Mouse (Mus musculus) erythroid progenitor cell, adult 5-6 weeks (primary cell): Measurements from ENCODE around the gene Irgq. TPM values are rescaled to one million over a fixed set of nuclear protein-coding genes. Genes with fewer than 3 reads are reported as not detected.
"Not testable (repeated sequence)": the region's sequence is repeated elsewhere in the genome, so short reads cannot be mapped to it uniquely, and the experiment has no call there.

Source experiments
- ATAC-seq: replicated peaks from 2 replicates; pipeline ENCODE4 v1.8.0; 2016; ENCODE audit warnings: moderate number of reproducible peaks, mild to moderate bottlenecking, moderate TSS enrichment, inconsistent platforms; ENCODE audit not compliant: poor library complexity, low FRiP score, severe bottlenecking
- total RNA-seq, 2 experiments: library from RNA; stranded (forward) in 1 of 2; stranded (reverse) in 1 of 2; fragments of 150-400 nt in 1 of 2; fragments of 186-747, 209-891 nt in 1 of 2; gene quantifications; 2 replicates each; pipeline versions ENCODE4 v1.2.3 to v1.2.4; 2015 to 2017; ENCODE audit warnings: low replicate concordance in 2 of 2

Gene Irgq
- total RNA-seq, 2 experiments from 2014 or later, result 1.3 to 2.8 TPM

- ATAC-seq, result 0 out of 2 replicates have a peak, but pooled peaks have one; percentile 8
Observed at GRCm38 (mm10) chr7:24507726-24508114, 22.8 kb upstream of the Irgq start.

- no peak for ATAC-seq
Observed at GRCm38 (mm10) chr7:24512355-24512754, 18.1 kb upstream of the Irgq start, which contains the start of gene AC161166.1. Gene AC161166.1 (minus strand): TSS chr7:24512455.

DNA sequence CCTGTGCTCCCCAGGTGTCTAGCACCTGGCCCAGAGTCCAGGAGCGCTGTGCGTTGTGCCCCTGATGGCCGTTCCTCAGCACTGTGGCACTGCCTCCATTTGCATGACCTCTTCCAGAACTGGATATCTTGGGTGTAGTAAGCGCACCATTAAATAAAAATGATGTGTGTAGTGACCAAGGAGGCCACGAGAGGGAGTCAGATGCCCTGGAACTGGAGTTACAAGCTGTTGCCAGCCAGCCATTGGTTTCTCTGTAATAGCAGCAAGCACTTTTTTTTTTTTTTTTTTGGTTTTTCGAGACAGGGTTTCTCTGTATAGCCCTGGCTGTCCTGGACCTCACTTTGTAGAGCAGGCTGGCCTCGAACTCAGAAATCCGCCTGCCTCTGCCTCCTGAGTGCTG is 14.2 kb upstream of the Irgq start:
- ATAC-seq, result not testable (repeated sequence)

DNA sequence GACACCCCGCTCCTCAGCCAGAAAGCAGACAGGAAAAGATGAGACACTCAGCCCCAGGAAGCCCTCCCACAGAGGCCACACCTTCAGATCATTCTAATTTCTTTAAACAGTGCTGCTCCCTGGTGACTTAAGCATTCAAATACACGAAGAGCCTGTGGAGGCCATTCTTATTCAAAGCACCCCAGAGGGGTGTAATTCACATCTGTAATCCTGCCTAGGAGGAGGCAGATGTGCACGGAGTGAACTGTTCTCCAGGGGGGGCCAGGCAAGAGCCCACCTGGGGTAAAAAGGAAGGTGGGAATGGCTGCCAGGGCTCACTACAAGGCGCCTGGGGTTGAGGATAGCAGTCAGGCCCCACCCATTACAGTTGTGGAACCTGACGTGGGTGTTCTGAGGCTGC is 13.4 kb upstream of the Irgq start:
- ATAC-seq, result no peak

DNA sequence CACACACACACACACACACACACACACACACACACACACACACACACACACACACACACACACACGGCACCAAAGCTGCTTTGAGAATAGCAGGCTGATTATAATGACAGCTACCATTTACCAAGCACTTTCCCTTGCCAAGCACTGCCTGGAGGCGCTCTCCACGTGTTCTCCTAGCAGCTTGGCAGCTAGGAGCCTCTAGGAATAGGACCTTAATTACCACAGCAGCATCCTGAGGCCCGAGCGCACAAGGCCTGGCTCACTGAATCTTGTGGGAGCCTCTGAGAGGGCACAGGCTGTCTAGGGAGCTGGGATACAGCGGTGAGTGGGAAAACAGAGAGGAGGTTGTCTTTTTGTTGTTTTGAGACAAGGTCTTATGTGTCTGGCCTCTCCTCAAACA is 12.8 kb upstream of the Irgq start:
- no peak for ATAC-seq

- ATAC-seq, result no peak
Observed at GRCm38 (mm10) chr7:24519130-24519529, 11.4 kb upstream of the Irgq start.

- not testable (repeated sequence) for ATAC-seq
Observed at GRCm38 (mm10) chr7:24520054-24520453, 10.4 kb upstream of the Irgq start.

DNA sequence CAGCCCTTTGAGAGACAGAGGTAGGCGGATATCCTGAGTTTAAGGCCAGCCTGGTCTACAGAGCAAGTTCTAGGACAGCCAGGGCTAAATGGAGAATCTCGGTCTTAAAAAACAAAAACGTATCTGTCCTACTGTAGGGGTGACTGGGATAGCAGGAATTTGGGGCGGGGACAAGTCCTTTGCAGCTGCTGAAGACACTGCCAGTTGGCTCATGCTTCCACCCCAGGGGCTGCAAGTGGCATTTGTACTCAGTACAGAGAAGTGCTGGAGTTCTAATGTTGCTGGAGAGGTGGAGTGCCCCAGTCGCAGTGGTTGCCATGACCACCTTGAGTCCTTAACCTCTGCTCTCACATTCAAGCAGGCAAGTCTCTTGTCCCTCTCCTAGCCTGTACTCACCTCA is 7.7 kb upstream of the Irgq start:
- no peak for ATAC-seq

DNA sequence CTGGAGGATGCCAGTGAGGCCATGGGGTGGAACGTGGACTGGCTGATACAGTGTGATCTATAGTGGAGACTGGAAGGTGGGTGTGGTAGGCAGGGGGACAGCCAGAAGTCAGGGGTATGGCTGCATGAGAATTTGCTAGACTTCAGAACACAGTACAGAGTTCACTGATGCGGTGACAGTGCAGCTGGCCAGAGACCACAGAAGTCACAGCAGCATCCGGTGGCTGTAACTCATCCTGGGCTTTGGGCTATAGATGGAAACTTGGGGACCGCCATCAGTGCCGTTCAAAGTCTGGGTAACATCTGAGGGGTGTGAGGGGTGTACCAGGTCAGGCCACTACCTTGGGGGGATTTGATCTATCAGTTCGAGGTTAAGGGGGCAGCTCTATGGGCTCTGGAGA is 6.8 kb upstream of the Irgq start:
- ATAC-seq, result no peak

DNA sequence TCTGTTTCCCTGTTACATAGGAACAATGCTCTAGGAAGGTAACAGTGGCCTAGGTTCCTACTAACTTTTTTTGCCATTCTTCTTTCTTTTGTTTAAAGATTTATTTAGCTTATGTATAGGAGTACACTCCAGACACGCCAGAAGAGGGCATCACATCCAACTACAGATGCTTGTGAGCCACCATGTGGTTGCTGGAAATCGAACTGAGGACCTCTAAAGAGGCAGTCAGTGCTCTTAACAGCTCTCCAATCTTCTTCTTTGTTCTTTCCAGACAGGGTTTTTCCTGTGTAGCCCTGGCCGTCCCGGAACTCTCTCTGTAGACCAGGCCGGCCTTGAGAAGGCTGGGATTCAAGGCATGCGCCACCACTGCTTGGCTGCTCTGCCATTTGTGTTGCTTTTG is 5.5 kb upstream of the Irgq start:
- no peak for ATAC-seq

DNA sequence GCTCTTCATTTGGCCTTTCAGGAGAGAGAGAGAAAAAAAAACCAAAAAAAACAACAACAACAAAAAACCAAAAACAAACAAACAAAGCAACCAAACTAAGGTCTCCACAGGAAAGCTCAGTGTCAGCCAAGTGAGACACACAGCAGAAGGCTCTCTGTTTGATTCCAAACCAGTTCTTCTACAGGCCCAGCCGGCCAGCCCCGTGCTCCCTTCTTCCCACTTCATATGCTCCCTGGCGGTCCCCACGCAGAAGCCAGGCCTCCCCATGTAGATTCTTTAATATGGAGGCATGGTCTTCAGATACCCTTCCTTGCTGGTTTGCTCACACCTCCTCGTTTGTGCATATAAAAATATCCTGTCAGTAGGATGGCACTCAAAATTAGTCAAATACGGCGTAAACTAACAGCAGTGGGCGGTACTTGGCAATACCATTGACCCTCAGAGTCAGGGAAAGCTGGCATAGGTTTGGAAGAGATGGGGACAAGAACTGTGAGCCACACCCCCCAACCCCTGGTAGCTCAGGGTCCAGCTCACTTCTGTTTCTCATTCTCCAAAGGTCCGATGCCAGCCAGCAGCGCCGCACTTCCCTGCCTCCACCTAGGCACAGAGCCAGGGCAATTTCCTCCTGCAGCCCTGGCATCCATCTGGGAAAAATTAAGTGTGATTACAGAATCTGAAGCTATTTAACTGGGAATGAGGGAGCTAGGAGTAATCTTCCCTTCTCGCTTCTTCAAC is 4.6 kb upstream of the Irgq start:
- ATAC-seq, result no peak

DNA sequence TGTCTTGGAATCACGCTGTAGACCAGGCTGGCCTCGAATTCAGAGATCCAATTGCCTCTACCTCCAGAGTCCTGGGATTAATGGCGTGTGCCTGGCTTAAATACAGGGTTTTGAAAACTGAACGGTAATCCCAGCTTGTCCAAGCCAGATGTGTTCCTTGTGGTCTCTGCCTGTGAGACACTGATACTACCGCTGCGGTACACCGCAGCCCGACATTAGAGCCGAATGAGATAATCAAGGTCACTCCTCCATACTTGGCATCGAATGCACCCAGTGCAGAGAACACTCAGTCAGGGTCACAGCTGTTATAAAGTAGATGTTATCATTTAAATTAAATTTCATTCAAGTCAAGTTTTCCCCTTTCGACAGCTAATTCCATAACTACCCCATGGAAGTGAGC is 1.6 kb upstream of the Irgq start:
- no peak for ATAC-seq

DNA sequence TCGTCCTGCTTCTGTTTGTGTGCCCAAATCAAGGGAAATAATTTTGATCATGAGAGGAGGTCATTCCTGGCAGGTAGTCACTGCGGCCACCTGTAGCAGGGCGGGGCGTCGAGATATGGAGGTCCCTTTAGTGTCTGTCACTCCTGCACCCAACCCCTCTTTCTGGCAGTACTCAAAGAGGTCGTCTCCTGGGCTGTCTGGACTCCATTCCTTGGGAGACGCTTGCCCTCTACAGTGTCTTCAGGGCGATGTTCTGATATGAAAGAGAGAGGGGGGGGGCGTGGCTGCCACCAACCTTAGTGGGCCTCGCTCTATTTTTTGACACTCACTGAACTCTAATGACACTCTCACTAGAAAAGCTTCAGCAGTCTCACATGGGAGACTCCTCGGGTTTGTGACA is 909 bp upstream of the Irgq start:
- ATAC-seq, result no peak

DNA sequence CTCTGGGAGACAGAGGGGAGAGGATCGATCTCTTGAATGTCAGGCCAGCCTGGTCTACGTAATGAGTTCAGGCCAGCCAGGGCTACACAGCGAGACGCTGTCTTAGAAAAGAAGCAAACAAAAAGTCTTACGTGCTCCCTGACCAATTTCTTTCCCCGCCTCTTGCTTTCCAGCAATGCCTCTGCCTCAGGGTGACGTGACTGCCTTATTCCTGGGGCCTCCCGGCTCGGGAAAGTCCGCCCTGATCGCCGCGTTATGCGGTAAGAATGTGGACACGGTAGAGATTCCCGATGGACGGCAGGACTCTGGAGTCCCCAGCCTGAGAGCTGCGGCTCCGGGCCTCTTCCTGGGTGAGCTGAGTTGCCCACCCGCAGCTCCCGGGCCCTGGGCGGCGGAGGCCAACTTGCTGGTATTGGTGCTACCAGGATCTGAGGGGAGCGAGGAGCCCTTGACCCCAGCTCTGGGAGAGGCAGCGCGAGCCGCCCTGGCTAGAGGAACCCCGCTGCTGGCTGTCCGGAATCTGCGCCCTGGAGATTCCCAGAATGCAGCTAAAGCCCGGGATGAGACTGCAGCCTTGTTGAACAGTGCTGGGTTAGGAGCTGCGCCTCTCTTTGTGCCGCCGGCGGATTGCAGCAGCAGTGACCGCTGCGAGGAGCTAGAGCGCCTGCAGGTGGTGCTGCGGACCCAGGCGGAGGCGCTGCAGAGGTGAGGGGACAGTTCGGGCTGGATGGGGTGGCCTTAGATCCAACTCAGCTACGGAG is 902 bp downstream of the Irgq start:
- ATAC-seq, result peak; percentile 56

DNA sequence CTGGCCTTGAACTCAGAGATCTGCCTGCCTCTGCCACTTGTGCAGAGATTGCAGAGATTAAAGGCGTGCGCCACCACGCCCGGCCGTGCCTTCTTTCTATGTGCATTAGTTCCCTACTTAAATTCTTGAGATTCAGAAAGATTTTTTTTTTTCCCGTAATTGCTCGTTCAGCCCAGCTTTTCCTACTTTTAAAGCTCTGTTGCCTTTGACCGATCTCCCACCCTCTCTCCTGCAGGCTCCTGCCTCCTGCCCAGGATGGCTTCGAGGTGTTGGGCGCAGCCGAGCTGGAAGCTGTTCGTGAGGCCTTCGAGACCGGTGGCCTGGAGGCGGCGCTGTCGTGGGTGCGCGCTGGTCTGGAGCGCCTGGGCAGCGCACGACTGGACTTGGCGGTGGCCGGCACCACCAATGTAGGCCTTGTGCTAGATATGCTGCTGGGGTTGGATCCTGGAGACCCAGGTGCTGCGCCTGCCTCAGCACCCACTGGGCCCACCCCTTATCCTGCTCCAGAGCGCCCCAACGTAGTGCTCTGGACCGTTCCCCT is 2.6 kb downstream of the Irgq start:
- no peak for ATAC-seq

- no peak for ATAC-seq
Observed at GRCm38 (mm10) chr7:24533806-24534205, 3.3 kb downstream of the Irgq start.

GRCm38 (mm10) chr7:24534301-24534700 is 3.8 kb downstream of the Irgq start:
- ATAC-seq, result no peak

DNA sequence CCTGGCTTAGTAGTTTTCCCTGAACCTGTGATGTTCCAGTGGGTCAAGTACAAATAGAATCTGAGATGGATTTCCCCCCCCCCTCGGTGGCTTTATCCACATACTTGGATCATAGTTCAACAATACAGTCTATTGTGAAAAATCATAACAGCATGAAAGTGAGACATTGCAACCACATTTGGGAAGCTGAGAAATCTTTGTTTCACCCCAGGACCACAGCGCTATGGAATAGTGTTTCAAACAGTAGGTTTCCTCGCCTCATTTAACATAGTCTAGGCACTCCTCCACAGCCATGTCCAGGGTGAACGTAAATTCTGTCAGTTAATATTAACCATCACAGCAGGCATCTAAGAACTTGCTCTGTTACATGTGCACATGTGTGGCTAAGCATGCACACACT is 6.6 kb downstream of the Irgq start:
- no peak for ATAC-seq

DNA sequence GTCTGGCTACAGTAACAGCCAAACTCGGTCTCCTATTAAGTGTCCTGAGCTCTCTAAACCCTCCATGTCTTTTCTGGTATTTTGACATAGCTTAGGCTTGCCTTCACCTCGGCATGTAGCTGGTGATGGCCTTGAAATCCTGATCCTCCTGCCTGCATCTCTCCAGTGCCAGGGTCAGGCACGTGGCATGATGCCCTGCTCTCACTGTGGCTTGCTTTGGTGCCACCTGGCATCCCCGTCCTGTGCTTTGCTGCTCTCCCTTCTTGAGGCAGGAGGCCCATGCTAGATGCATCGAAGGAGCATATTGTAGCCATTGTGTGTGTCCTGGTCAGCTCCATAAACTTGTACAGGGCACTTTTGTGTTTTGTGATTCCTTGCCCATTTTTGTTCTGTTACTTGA is 7.1 kb downstream of the Irgq start:
- no peak for ATAC-seq

GRCm38 (mm10) chr7:24538154-24538553 is 7.7 kb downstream of the Irgq start:
- ATAC-seq, result no peak

DNA sequence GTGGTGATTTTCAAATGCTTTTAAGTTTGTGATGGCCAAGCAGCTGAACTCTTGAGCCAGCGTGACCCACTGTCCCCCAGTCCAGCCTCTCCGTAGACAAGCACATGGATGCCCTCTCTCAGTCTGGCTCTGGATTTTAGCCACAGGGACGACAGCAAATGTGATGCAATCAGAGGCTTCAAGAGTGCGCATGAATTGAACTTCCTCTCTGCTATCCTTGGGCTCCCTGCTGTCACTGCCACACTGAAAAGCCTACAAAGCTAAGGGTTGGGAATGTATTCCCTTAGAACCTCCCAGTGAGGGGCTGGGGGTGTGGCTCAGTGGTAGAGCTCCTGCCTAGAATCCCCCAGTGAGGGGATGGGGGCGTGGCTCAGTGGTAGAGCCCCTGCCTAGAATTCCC is 8.2 kb downstream of the Irgq start:
- ATAC-seq, result no peak
